Mouse (Mus musculus) heart, embryonic 16.5 days (tissue): Measurements from ENCODE around the gene Mpp3. TPM values are rescaled to one million over a fixed set of nuclear protein-coding genes. Genes with fewer than 3 reads are reported as not detected.

ENCODE experiments used
- ATAC-seq: fragments of 200-750 bp; cut with Nextera tagmentation; replicated peaks from 2 replicates; pipeline ENCODE4 v1.8.0; 2017; ENCODE audit warnings: moderate number of reproducible peaks; ENCODE audit not compliant: insufficient read depth, low FRiP score; ENCODE audit errors: extremely low read depth
- H3K27ac ChIP-seq: fragments of 300-500 bp; sonication (generic); 2 replicates; pipeline ENCODE4 v1.5.1; 2014; ENCODE audit warnings: mild to moderate bottlenecking, low read length, control low read depth, moderate library complexity
- H3K27me3 ChIP-seq: fragments of 300-500 bp; sonication (generic); 2 replicates; pipeline ENCODE4 v1.6.1; 2014; ENCODE audit warnings: low read length, mixed read lengths; ENCODE audit not compliant: control insufficient read depth, insufficient read depth
- H3K36me3 ChIP-seq: fragments of 300-500 bp; sonication (generic); 2 replicates; pipeline ENCODE4 v1.6.1; 2014; ENCODE audit not compliant: control insufficient read depth, insufficient read depth
- H3K4me1 ChIP-seq: fragments of 300-500 bp; sonication (generic); 2 replicates; pipeline ENCODE4 v1.6.1; 2014; ENCODE audit warnings: low read length, mixed read lengths; ENCODE audit not compliant: control insufficient read depth, insufficient read depth
- H3K4me2 ChIP-seq: fragments of 300-500 bp; sonication (generic); 2 replicates; pipeline ENCODE4 v1.6.1; 2014; ENCODE audit warnings: low read depth, mild to moderate bottlenecking, control low read depth, low read length
- H3K4me3 ChIP-seq: fragments of 300-500 bp; sonication (generic); 2 replicates; pipeline ENCODE4 v1.5.1; 2014; ENCODE audit warnings: mild to moderate bottlenecking, control low read depth, low read length
- H3K9ac ChIP-seq: fragments of 300-500 bp; sonication (generic); 2 replicates; pipeline ENCODE4 v1.6.1; 2014; ENCODE audit warnings: low read length, control low read depth
- H3K9me3 ChIP-seq: fragments of 300-500 bp; sonication (generic); replicated peaks from 2 replicates; pipeline ENCODE4 v1.6.1; 2016; ENCODE audit warnings: low read length; ENCODE audit not compliant: control insufficient read depth
- WGBS: fragments of 180-500 bp; shearing (Covaris S2); extraction: QIAGEN DNeasy Blood & Tissue Kit; methylation state at CpG from one replicate; pipeline ENCODE4 v1.1.7; 2014; 5-methylcytosine and 5-hydroxymethylcytosine counted together
- polyA plus RNA-seq: library from polyadenylated mRNA; unstranded; fragments of >200 nt; fragmentation: Nextera tagmentation; extraction: Ambion mirVana; gene quantifications from 2 replicates; pipeline ENCODE4 v1.2.1, GENCODE M21; 2015

The Mpp3 gene
- polyA plus RNA-seq, 1 experiment from 2014 or later: 4.2 TPM

- 67% methylated on average over 3 of the region's 3 CpGs for WGBS
- H3K9me3 ChIP-seq: no peaks in the 10 kb centered on the region
- peaks cover 17% of the 10 kb centered on the region for H3K36me3 ChIP-seq
- H3K4me1 ChIP-seq: peaks cover 10% of the 10 kb centered on the region
- H3K9ac ChIP-seq: no peak overlapping the region
- H3K4me2 ChIP-seq: no peak overlapping the region
- H3K4me3 ChIP-seq: no peak overlapping the region
- no peak for ATAC-seq
- no peak overlapping the region for H3K27ac ChIP-seq
- H3K27me3 ChIP-seq: peaks cover 3% of the 10 kb centered on the region; the same call in 1 of the 2 replicates
These were observed 56.2 kb downstream of the Mpp3 start for GRCm38 (mm10) chr11:101972097-101972496.

- H3K4me1 ChIP-seq: peaks cover 13% of the 10 kb centered on the region
- no peak overlapping the region for H3K4me3 ChIP-seq
- no peak overlapping the region for H3K4me2 ChIP-seq
- 32% methylated on average over 3 of the region's 3 CpGs for WGBS
- H3K27me3 ChIP-seq: peaks cover 8% of the 10 kb centered on the region; the same call in 1 of the 2 replicates
- peaks cover 13% of the 10 kb centered on the region; the same call in 1 of the 2 replicates for H3K36me3 ChIP-seq
- no peak for ATAC-seq
- no peak overlapping the region for H3K27ac ChIP-seq
- no peak overlapping the region for H3K9ac ChIP-seq
- H3K9me3 ChIP-seq: no peaks in the 10 kb centered on the region
These were observed 56.9 kb downstream of the Mpp3 start for GRCm38 (mm10) chr11:101971410-101971809.

GRCm38 (mm10) chr11:101969835-101970234 lies 58.4 kb downstream of the Mpp3 start:
- Histone ChIP-seq H3K4me1 (peaks cover 13% of the 10 kb centered on the region), H3K36me3 (peaks cover 10% of the 10 kb centered on the region; the same call in 1 of the 2 replicates), H3K9me3 (no peaks in the 10 kb centered on the region), H3K9ac (no peak overlapping the region), H3K27me3 (peaks cover 21% of the 10 kb centered on the region), H3K27ac (no peak overlapping the region), H3K4me2 (no peak overlapping the region), H3K4me3 (no peak overlapping the region)
- WGBS: 74% methylated on average over 13 of the region's 13 CpGs
- ATAC-seq: no peak

- H3K9ac ChIP-seq: no peak overlapping the region
- H3K4me3 ChIP-seq: no peak overlapping the region
- no peaks in the 10 kb centered on the region for H3K9me3 ChIP-seq
- WGBS: 0% methylated on average over 5 of the region's 5 CpGs
- peaks cover 31% of the 10 kb centered on the region for H3K27me3 ChIP-seq
- no peak overlapping the region for H3K27ac ChIP-seq
- peak; percentile 28; the same call in 1 of the 2 replicates for ATAC-seq
- H3K4me2 ChIP-seq: no peak overlapping the region
- peaks cover 6% of the 10 kb centered on the region; the same call in 1 of the 2 replicates for H3K36me3 ChIP-seq
- H3K4me1 ChIP-seq: peaks cover 18% of the 10 kb centered on the region
These were observed 59.5 kb downstream of the Mpp3 start for GRCm38 (mm10) chr11:101968791-101969190.

GRCm38 (mm10) chr11:101968311-101968710 lies 60.0 kb downstream of the Mpp3 start:
- Histone ChIP-seq H3K4me3 (no peak overlapping the region), H3K27me3 (peaks cover 35% of the 10 kb centered on the region), H3K27ac (no peak overlapping the region), H3K36me3 (peaks cover 5% of the 10 kb centered on the region; the same call in 1 of the 2 replicates), H3K4me1 (peaks cover 22% of the 10 kb centered on the region), H3K4me2 (no peak overlapping the region), H3K9ac (no peak overlapping the region), H3K9me3 (no peaks in the 10 kb centered on the region)
- 14% methylated on average over 7 of the region's 7 CpGs for WGBS
- no peak for ATAC-seq

- peaks cover 39% of the 10 kb centered on the region for H3K27me3 ChIP-seq
- no peak within 1 kb of the TSS for H3K27ac ChIP-seq
- ATAC-seq: 0 out of 2 replicates have a peak, but pooled peaks have one; percentile 12
- WGBS: 26% methylated on average over 9 of the region's 10 CpGs
- no peak within 1 kb of the TSS for H3K4me2 ChIP-seq
- H3K4me1 ChIP-seq: peaks cover 25% of the 10 kb centered on the region
- no peak within 1 kb of the TSS for H3K9ac ChIP-seq
- no peaks in the 10 kb centered on the region for H3K9me3 ChIP-seq
- H3K4me3 ChIP-seq: peak within 1 kb of the TSS; percentile 3; the same call in 1 of the 2 replicates
- no peaks in the 10 kb centered on the region for H3K36me3 ChIP-seq
These were observed 61.2 kb downstream of the Mpp3 start, which contains the start of gene Sost for GRCm38 (mm10) chr11:101966965-101967614. Sost (minus strand) TSS chr11:101967015.

GRCm38 (mm10) chr11:101965553-101965952 lies 62.7 kb downstream of the Mpp3 start:
- ATAC-seq: no peak
- H3K4me1 ChIP-seq: peaks cover 21% of the 10 kb centered on the region
- WGBS: 7% methylated on average over 2 of the region's 2 CpGs
- H3K9me3 ChIP-seq: no peaks in the 10 kb centered on the region
- H3K36me3 ChIP-seq: no peaks in the 10 kb centered on the region
- peaks cover 53% of the 10 kb centered on the region for H3K27me3 ChIP-seq
- no peak overlapping the region for H3K27ac ChIP-seq
- H3K9ac ChIP-seq: no peak overlapping the region
- H3K4me3 ChIP-seq: peak overlapping the region; percentile 0; the same call in 1 of the 2 replicates
- no peak overlapping the region for H3K4me2 ChIP-seq

GRCm38 (mm10) chr11:101964647-101965046 lies 63.6 kb downstream of the Mpp3 start:
- no peak overlapping the region for H3K27ac ChIP-seq
- peaks cover 53% of the 10 kb centered on the region for H3K27me3 ChIP-seq
- H3K4me1 ChIP-seq: peaks cover 21% of the 10 kb centered on the region
- 0 out of 2 replicates have a peak overlapping the region, but pooled peaks have one; percentile 12 for H3K9ac ChIP-seq
- H3K4me3 ChIP-seq: peak overlapping the region; percentile 66
- ATAC-seq: no peak
- H3K4me2 ChIP-seq: peak overlapping the region; percentile 93
- H3K36me3 ChIP-seq: no peaks in the 10 kb centered on the region
- H3K9me3 ChIP-seq: no peaks in the 10 kb centered on the region
- WGBS: 27% methylated on average over 8 of the region's 8 CpGs
